In the genomic region with DNA sequence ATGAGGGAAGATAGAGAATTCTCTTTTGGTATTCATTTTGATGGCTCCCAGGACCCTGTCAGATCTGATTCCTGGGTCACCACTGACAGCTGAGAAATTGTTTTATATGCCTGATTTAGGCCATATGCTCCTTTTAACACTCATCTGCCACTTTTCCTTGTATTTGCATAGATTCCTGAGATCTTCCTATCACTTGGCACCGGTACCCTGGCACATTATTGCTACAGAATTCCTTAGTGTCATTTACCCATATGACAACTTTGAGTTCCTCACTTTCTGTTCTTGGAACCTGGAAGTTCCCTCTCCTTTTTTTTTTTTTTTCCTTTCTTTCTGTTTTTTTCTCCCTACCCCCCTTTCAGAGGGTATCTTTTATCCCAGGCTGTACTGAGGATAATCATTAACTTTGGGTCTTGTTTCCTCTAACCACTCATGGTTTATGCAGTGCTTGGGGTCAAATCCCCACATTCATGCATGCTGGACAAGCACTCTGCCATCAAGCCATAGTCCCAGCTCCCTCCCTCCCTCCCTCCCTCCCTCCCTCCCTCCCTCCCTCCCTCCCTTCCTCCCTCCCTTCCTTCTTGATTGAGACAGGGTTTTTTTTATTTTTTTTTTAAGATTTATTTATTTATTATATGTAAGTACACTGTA, we compare ENCODE assay signal across 25 mouse cellular contexts. TPM values are rescaled to one million over a fixed set of nuclear protein-coding genes. Genes with fewer than 3 reads are reported as not detected.
DNase-seq lines count a peak whose midpoint lies in the region; ATAC-seq and TF ChIP-seq lines count a peak whose summit lies in the region.
"Had no signal": no experiment of that assay in that cellular context is flagged by ENCODE, and none has a peak within 500 bp of the region (broad histone marks: within the 10 kb centered on the region; RNA-seq: fewer than 3 reads in every experiment).

No protein-coding gene starts in this region.

- H3K4me1 ChIP-seq in intestine, embryonic 15.5 days (replicated peaks) = peaks cover 12% of the 10 kb centered on the region; the same call in 1 of the 2 replicates
- 0 out of 2 replicates have a peak, but pooled peaks cover 7% of the 10 kb centered on the region for H3K4me1 ChIP-seq in intestine, postnatal 0 days (replicated peaks; ENCODE audit: control insufficient read depth, insufficient read depth, low read length)
- peaks cover 27% of the 10 kb centered on the region for H3K4me1 ChIP-seq in kidney, embryonic 16.5 days (ENCODE audit: insufficient read depth, low read length)
- H3K4me1 ChIP-seq in kidney, embryonic 14.5 days (ENCODE audit: control insufficient read depth, insufficient read depth, low read length) = peaks cover 10% of the 10 kb centered on the region; the same call in 1 of the 2 replicates
- H3K4me1 ChIP-seq in liver, embryonic 16.5 days (ENCODE audit: control insufficient read depth, low read depth, low read length) = peaks cover 22% of the 10 kb centered on the region
- H3K4me1 ChIP-seq in liver, embryonic 11.5 days (replicated peaks; ENCODE audit: control insufficient read depth, insufficient read depth, low read length) = peaks cover 22% of the 10 kb centered on the region
- H3K4me1 ChIP-seq in forebrain, postnatal 0 days (ENCODE audit: insufficient read depth) = no peaks in the 10 kb centered on the region

- TF ChIP-seq CTCF in intestine, postnatal 0 days (IDR thresholded peaks at IDR 0.05; ENCODE audit: low read depth) = no peak
- no peak for TF ChIP-seq CTCF in forebrain, postnatal 0 days (IDR thresholded peaks at IDR 0.05; ENCODE audit: low read depth)

- no peak overlapping the region for H3K4me2 ChIP-seq in intestine, embryonic 15.5 days (replicated peaks)
- H3K4me2 ChIP-seq in intestine, postnatal 0 days (replicated peaks; ENCODE audit: low read depth) = no peak overlapping the region
- H3K4me2 ChIP-seq in kidney, embryonic 16.5 days (replicated peaks; ENCODE audit: low read depth, low read length) = no peak overlapping the region
- H3K4me2 ChIP-seq in kidney, embryonic 14.5 days (replicated peaks; ENCODE audit: low read depth, low read length) = no peak overlapping the region
- no peak overlapping the region for H3K4me2 ChIP-seq in liver, embryonic 16.5 days (ENCODE audit: low read depth, low read length)
- no peak overlapping the region for H3K4me2 ChIP-seq in liver, embryonic 11.5 days
- no peak overlapping the region for H3K4me2 ChIP-seq in forebrain, postnatal 0 days (ENCODE audit: low read depth)
- H3K4me2 ChIP-seq: embryonic facial prominence, embryonic 13.5 days; hindbrain, embryonic 12.5 days had no signal

- 0 out of 2 replicates have a peak, but pooled peaks cover 7% of the 10 kb centered on the region for H3K36me3 ChIP-seq in intestine, embryonic 15.5 days
- peaks cover 13% of the 10 kb centered on the region; the same call in 1 of the 2 replicates for H3K36me3 ChIP-seq in intestine, postnatal 0 days (ENCODE audit: control insufficient read depth, insufficient read depth)
- peaks cover 16% of the 10 kb centered on the region for H3K36me3 ChIP-seq in kidney, embryonic 16.5 days (ENCODE audit: insufficient read depth, low read length)
- peaks cover 26% of the 10 kb centered on the region; the same call in 1 of the 2 replicates for H3K36me3 ChIP-seq in kidney, embryonic 14.5 days (ENCODE audit: control insufficient read depth, insufficient read depth, low read length)
- H3K36me3 ChIP-seq in liver, embryonic 16.5 days (ENCODE audit: control insufficient read depth, insufficient read depth) = 0 out of 2 replicates have a peak, but pooled peaks cover 3% of the 10 kb centered on the region
- H3K36me3 ChIP-seq in liver, embryonic 11.5 days (ENCODE audit: control insufficient read depth, insufficient read depth, low read length) = peaks cover 21% of the 10 kb centered on the region; the same call in 1 of the 2 replicates
- no peaks in the 10 kb centered on the region for H3K36me3 ChIP-seq in forebrain, postnatal 0 days (ENCODE audit: insufficient read depth)

- DNase-seq in liver, embryonic 11.5 days (ENCODE audit: low spot score) = no peak
- DNase-seq in forebrain, postnatal 0 days = peak; percentile 56
- DNase-seq in T-cell, adult 2 months (ENCODE audit: low spot score) = no peak
- DNase-seq: adrenal gland, postnatal 10 days; cerebellum, adult 18-20 months; cerebellum, adult 9-11 months; cerebellum, postnatal 36 days; gastrocnemius, postnatal 10 days; heart, adult 18-20 months; heart, postnatal 10 days; heart, postnatal 4 days had no signal

- H3K4me3 ChIP-seq in intestine, embryonic 15.5 days (replicated peaks) = no peak overlapping the region
- no peak overlapping the region for H3K4me3 ChIP-seq in intestine, postnatal 0 days (ENCODE audit: low read depth, low read length)
- H3K4me3 ChIP-seq in kidney, embryonic 16.5 days (ENCODE audit: low read length) = no peak overlapping the region
- H3K4me3 ChIP-seq in kidney, embryonic 14.5 days (ENCODE audit: low read length) = no peak overlapping the region
- no peak overlapping the region for H3K4me3 ChIP-seq in liver, embryonic 16.5 days (ENCODE audit: low read depth, low read length)
- no peak overlapping the region for H3K4me3 ChIP-seq in liver, embryonic 11.5 days (ENCODE audit: low read depth, low read length)
- no peak overlapping the region for H3K4me3 ChIP-seq in forebrain, postnatal 0 days (ENCODE audit: low read depth, low read length)
- H3K4me3 ChIP-seq: embryonic facial prominence, embryonic 13.5 days; heart, embryonic 10.5 days; hindbrain, embryonic 12.5 days had no signal

- H3K9me3 ChIP-seq in intestine, embryonic 15.5 days = no peaks in the 10 kb centered on the region
- H3K9me3 ChIP-seq in intestine, postnatal 0 days (ENCODE audit: control insufficient read depth) = no peaks in the 10 kb centered on the region
- no peaks in the 10 kb centered on the region for H3K9me3 ChIP-seq in kidney, embryonic 16.5 days (ENCODE audit: low read length)
- no peaks in the 10 kb centered on the region for H3K9me3 ChIP-seq in kidney, embryonic 14.5 days (ENCODE audit: control insufficient read depth, low read length)
- no peaks in the 10 kb centered on the region for H3K9me3 ChIP-seq in liver, embryonic 16.5 days (replicated peaks; ENCODE audit: control insufficient read depth, low read length)
- no peaks in the 10 kb centered on the region for H3K9me3 ChIP-seq in liver, embryonic 11.5 days (ENCODE audit: control insufficient read depth, low read length)
- H3K9me3 ChIP-seq in forebrain, postnatal 0 days (ENCODE audit: low read length) = no peaks in the 10 kb centered on the region
- H3K9me3 ChIP-seq: embryonic facial prominence, embryonic 13.5 days; heart, embryonic 10.5 days; hindbrain, embryonic 12.5 days had no signal

- no peak overlapping the region for H3K9ac ChIP-seq in intestine, embryonic 15.5 days
- no peak overlapping the region for H3K9ac ChIP-seq in intestine, postnatal 0 days (ENCODE audit: low read depth, low read length)
- no peak overlapping the region for H3K9ac ChIP-seq in kidney, embryonic 16.5 days (replicated peaks; ENCODE audit: low read length)
- no peak overlapping the region for H3K9ac ChIP-seq in kidney, embryonic 14.5 days (ENCODE audit: low read depth, low read length)
- H3K9ac ChIP-seq in liver, embryonic 16.5 days (ENCODE audit: low read depth, low read length) = no peak overlapping the region
- no peak overlapping the region for H3K9ac ChIP-seq in liver, embryonic 11.5 days (ENCODE audit: low read depth, low read length)
- H3K9ac ChIP-seq in forebrain, postnatal 0 days = no peak overlapping the region
- H3K9ac ChIP-seq: embryonic facial prominence, embryonic 13.5 days; hindbrain, embryonic 12.5 days had no signal

- no peak overlapping the region for H3K27ac ChIP-seq in intestine, embryonic 15.5 days
- no peak overlapping the region for H3K27ac ChIP-seq in intestine, postnatal 0 days (ENCODE audit: low read depth, low read length)
- H3K27ac ChIP-seq in kidney, embryonic 16.5 days (ENCODE audit: low read length) = 0 out of 2 replicates have a peak overlapping the region, but pooled peaks have one; percentile 15
- H3K27ac ChIP-seq in kidney, embryonic 14.5 days (ENCODE audit: low read depth, low read length) = no peak overlapping the region
- H3K27ac ChIP-seq in liver, embryonic 16.5 days (ENCODE audit: low read length) = no peak overlapping the region
- H3K27ac ChIP-seq in liver, embryonic 11.5 days (ENCODE audit: low read depth, low read length) = no peak overlapping the region
- H3K27ac ChIP-seq in forebrain, postnatal 0 days (ENCODE audit: low read depth, low read length) = no peak overlapping the region
- H3K27ac ChIP-seq: embryonic facial prominence, embryonic 13.5 days; heart, embryonic 10.5 days; hindbrain, embryonic 12.5 days had no signal

- ATAC-seq in intestine, embryonic 15.5 days = peak; percentile 48; the same call in 1 of the 2 replicates
- ATAC-seq in intestine, postnatal 0 days = no peak
- peak; percentile 69 for ATAC-seq in kidney, embryonic 16.5 days (ENCODE audit: low FRiP score, low TSS enrichment)
- ATAC-seq in kidney, embryonic 14.5 days (ENCODE audit: low FRiP score, low TSS enrichment) = no peak
- ATAC-seq in liver, embryonic 16.5 days (ENCODE audit: low read depth) = peak; percentile 61; the same call in 1 of the 2 replicates
- no peak for ATAC-seq in liver, embryonic 11.5 days (replicated peaks; ENCODE audit: low FRiP score)
- peak; percentile 40; the same call in 1 of the 2 replicates for ATAC-seq in forebrain, postnatal 0 days
- ATAC-seq: hindbrain, embryonic 16.5 days had no signal

- no peaks in the 10 kb centered on the region for H3K27me3 ChIP-seq in intestine, embryonic 15.5 days (replicated peaks)
- H3K27me3 ChIP-seq in intestine, postnatal 0 days (replicated peaks; ENCODE audit: control insufficient read depth, insufficient read depth, low read length) = no peaks in the 10 kb centered on the region
- no peaks in the 10 kb centered on the region for H3K27me3 ChIP-seq in kidney, embryonic 16.5 days (ENCODE audit: insufficient read depth, low read length)
- H3K27me3 ChIP-seq in kidney, embryonic 14.5 days (ENCODE audit: control insufficient read depth, insufficient read depth, low read length) = no peaks in the 10 kb centered on the region
- no peaks in the 10 kb centered on the region for H3K27me3 ChIP-seq in liver, embryonic 16.5 days (ENCODE audit: control insufficient read depth, insufficient read depth, low read depth, low read length)
- no peaks in the 10 kb centered on the region for H3K27me3 ChIP-seq in liver, embryonic 11.5 days (replicated peaks; ENCODE audit: control insufficient read depth, insufficient read depth, low read length)
- H3K27me3 ChIP-seq in forebrain, postnatal 0 days (ENCODE audit: insufficient read depth, low read length) = no peaks in the 10 kb centered on the region
- H3K27me3 ChIP-seq: embryonic facial prominence, embryonic 13.5 days; hindbrain, embryonic 12.5 days had no signal

- WGBS in intestine, embryonic 15.5 days = 44% methylated on average over 1 of the region's 1 CpGs
- WGBS in intestine, postnatal 0 days = 38% methylated on average over 1 of the region's 1 CpGs
- 73% methylated on average over 1 of the region's 1 CpGs for WGBS in kidney, embryonic 16.5 days
- WGBS in kidney, embryonic 14.5 days = 86% methylated on average over 1 of the region's 1 CpGs
- 87% methylated on average over 1 of the region's 1 CpGs for WGBS in liver, embryonic 16.5 days (ENCODE audit: insufficient replicate concordance)
- WGBS in liver, embryonic 11.5 days = 97% methylated on average over 1 of the region's 1 CpGs
- 68% methylated on average over 1 of the region's 1 CpGs for WGBS in forebrain, postnatal 0 days

RNA-seq across cellular contexts. Expression of a gene that starts 13.4 kb away (rescaled TPM):
- 128 and 138 TPM in 2 replicates for polyA plus RNA-seq in intestine, embryonic 15.5 days (2015; fragmentation: Nextera tagmentation; extraction: Ambion mirVana)
- 39.4 and 41.8 TPM in 2 replicates for polyA plus RNA-seq in intestine, postnatal 0 days (2015; fragmentation: Nextera tagmentation; extraction: Ambion mirVana)
- polyA plus RNA-seq in kidney, embryonic 16.5 days (2015; fragmentation: Nextera tagmentation; extraction: Ambion mirVana) = 134 and 136 TPM in 2 replicates
- 64.1 and 127 TPM in 2 replicates for polyA plus RNA-seq in kidney, embryonic 14.5 days (2014; fragmentation: Nextera tagmentation; extraction: Ambion mirVana)
- polyA plus RNA-seq in liver, embryonic 16.5 days (2015; fragmentation: Nextera tagmentation; extraction: Ambion mirVana) = 52.9 and 56.1 TPM in 2 replicates
- 107 and 117 TPM in 2 replicates for polyA plus RNA-seq in liver, embryonic 11.5 days (2014; fragmentation: Nextera tagmentation; extraction: Ambion mirVana)
- total RNA-seq in forebrain, postnatal 0 days (2014; rRNA removed) = 80.8 and 90.8 TPM in 2 replicates
- polyA plus RNA-seq in forebrain, postnatal 0 days (2015; fragmentation: Nextera tagmentation; extraction: Ambion mirVana) = 64.8 and 72.4 TPM in 2 replicates

RNA-seq across cellular contexts. Expression of a gene that starts 39.2 kb away (rescaled TPM):
- polyA plus RNA-seq in intestine, embryonic 15.5 days (2015; fragmentation: Nextera tagmentation; extraction: Ambion mirVana) = 2.2 and 2.9 TPM in 2 replicates
- 0.37 and 1.3 TPM in 2 replicates for polyA plus RNA-seq in intestine, postnatal 0 days (2015; fragmentation: Nextera tagmentation; extraction: Ambion mirVana)
- polyA plus RNA-seq in kidney, embryonic 16.5 days (2015; fragmentation: Nextera tagmentation; extraction: Ambion mirVana) = not detected in 2 replicates
- not detected in 2 replicates for polyA plus RNA-seq in kidney, embryonic 14.5 days (2014; fragmentation: Nextera tagmentation; extraction: Ambion mirVana)
- not detected in 2 replicates for polyA plus RNA-seq in liver, embryonic 16.5 days (2015; fragmentation: Nextera tagmentation; extraction: Ambion mirVana)
- polyA plus RNA-seq in liver, embryonic 11.5 days (2014; fragmentation: Nextera tagmentation; extraction: Ambion mirVana) = 0.26 TPM in 1 of 2 replicates, not detected in the other
- total RNA-seq in forebrain, postnatal 0 days (2014; rRNA removed) = 0.29 TPM in 1 of 2 replicates, not detected in the other
- polyA plus RNA-seq in forebrain, postnatal 0 days (2015; fragmentation: Nextera tagmentation; extraction: Ambion mirVana) = 0.11 and 0.16 TPM in 2 replicates
- total RNA-seq: adrenal gland, postnatal 10 days; adrenal gland, postnatal 4 days; ES-E14; gastrocnemius, postnatal 10 days; gastrocnemius, postnatal 4 days; heart, adult 18-20 months; heart, postnatal 10 days; heart, postnatal 4 days had no signal
- polyA plus RNA-seq: embryonic facial prominence, embryonic 13.5 days; frontal cortex, adult 2 months; heart, embryonic 10.5 days; heart, embryonic 14.5 days; hindbrain, embryonic 12.5 days; hindbrain, embryonic 16.5 days had no signal

Comparison
In these comparisons a context has a peak if more than half of its experiments do, and no peak if none do; other contexts are left out.
1. ATAC-seq: peak in intestine, embryonic 15.5 days (single experiment), kidney, embryonic 16.5 days (single experiment), liver, embryonic 16.5 days (single experiment) and forebrain, postnatal 0 days (single experiment); none in intestine, postnatal 0 days (single experiment), kidney, embryonic 14.5 days (single experiment) and liver, embryonic 11.5 days (single experiment).